Mouse (Mus musculus): ENCODE data around the gene Mrgpra2a. TPM values are rescaled to one million over a fixed set of nuclear protein-coding genes. Genes with fewer than 3 reads are reported as not detected.
"Not testable (repeated sequence)": the region's sequence is repeated elsewhere in the genome, so short reads cannot be mapped to it uniquely, and the experiment has no call there.

The Mrgpra2a gene
- not detected for total RNA-seq (2022)

GRCm38 (mm10) chr7:47452015-47452414, at the start of gene Mrgpra2a:
TSS of gene Mrgpra2a (minus strand) at chr7:47452139.
- DNase-seq (ENCODE audit: low spot score in 2 of 2), result not testable (repeated sequence)

- not testable (repeated sequence) for DNase-seq (ENCODE audit: low spot score in 2 of 2)
These were observed 39.3 kb upstream of the Mrgpra2a start for GRCm38 (mm10) chr7:47491266-47491665.

- DNase-seq (ENCODE audit: low spot score in 2 of 2), result not testable (repeated sequence)
These were observed 37.5 kb upstream of the Mrgpra2a start for GRCm38 (mm10) chr7:47489438-47489837.

GRCm38 (mm10) chr7:47483181-47483580, 31.2 kb upstream of the Mrgpra2a start:
- not testable (repeated sequence) for DNase-seq (ENCODE audit: low spot score in 2 of 2)

- not testable (repeated sequence) for DNase-seq (ENCODE audit: low spot score in 2 of 2)
These were observed 22.0 kb upstream of the Mrgpra2a start for GRCm38 (mm10) chr7:47473904-47474303.

GRCm38 (mm10) chr7:47465278-47465981, 13.5 kb upstream of the Mrgpra2a start:
- DNase-seq (ENCODE audit: low spot score in 2 of 2), result not testable (repeated sequence)

GRCm38 (mm10) chr7:47445729-47446128, 6.2 kb downstream of the Mrgpra2a start:
- not testable (repeated sequence) for DNase-seq (ENCODE audit: low spot score in 2 of 2)

- DNase-seq (ENCODE audit: low spot score in 2 of 2), result not testable (repeated sequence)
These were observed 15.5 kb downstream of the Mrgpra2a start for GRCm38 (mm10) chr7:47436463-47436862.

GRCm38 (mm10) chr7:47427815-47428508, 24.0 kb downstream of the Mrgpra2a start:
- DNase-seq (ENCODE audit: low spot score in 2 of 2), result not testable (repeated sequence)

GRCm38 (mm10) chr7:47410602-47411001, 41.3 kb downstream of the Mrgpra2a start:
- DNase-seq (ENCODE audit: low spot score in 2 of 2), result no peak

- DNase-seq (ENCODE audit: low spot score in 2 of 2), result no peak
These were observed 42.4 kb downstream of the Mrgpra2a start for GRCm38 (mm10) chr7:47409545-47409944.

GRCm38 (mm10) chr7:47401125-47401524, 50.8 kb downstream of the Mrgpra2a start:
- DNase-seq (ENCODE audit: low spot score in 2 of 2), result no peak

Other genes starting within 250 kb of the Mrgpra2a start
- not detected for gene Mrgpra6, start 247.2 kb downstream of the Mrgpra2a start, total RNA-seq (2022)
- gene Mrgpra9, start 199.3 kb downstream of the Mrgpra2a start, total RNA-seq (2022), result not detected
- gene Mrgpra1, start 97.9 kb downstream of the Mrgpra2a start, total RNA-seq (2022), result not detected
- not detected for gene Mrgpra2b, start 76.7 kb upstream of the Mrgpra2a start, total RNA-seq (2022)
- not detected for gene Mrgpra3, start 149.2 kb upstream of the Mrgpra2a start, total RNA-seq (2022)

All from layer of hippocampus, adult 8-10 months (tissue).